Mouse (Mus musculus) cerebellum, adult 9-10 months (tissue): ENCODE data around the gene Sigmar1.
"Not testable (repeated sequence)": the region's sequence is repeated elsewhere in the genome, so short reads cannot be mapped to it uniquely, and the experiment has no call there.

Source experiments
- DNase-seq: peaks from one replicate; pipeline ENCODE4 v3.0.0; 2022

Sigmar1 gene

DNA sequence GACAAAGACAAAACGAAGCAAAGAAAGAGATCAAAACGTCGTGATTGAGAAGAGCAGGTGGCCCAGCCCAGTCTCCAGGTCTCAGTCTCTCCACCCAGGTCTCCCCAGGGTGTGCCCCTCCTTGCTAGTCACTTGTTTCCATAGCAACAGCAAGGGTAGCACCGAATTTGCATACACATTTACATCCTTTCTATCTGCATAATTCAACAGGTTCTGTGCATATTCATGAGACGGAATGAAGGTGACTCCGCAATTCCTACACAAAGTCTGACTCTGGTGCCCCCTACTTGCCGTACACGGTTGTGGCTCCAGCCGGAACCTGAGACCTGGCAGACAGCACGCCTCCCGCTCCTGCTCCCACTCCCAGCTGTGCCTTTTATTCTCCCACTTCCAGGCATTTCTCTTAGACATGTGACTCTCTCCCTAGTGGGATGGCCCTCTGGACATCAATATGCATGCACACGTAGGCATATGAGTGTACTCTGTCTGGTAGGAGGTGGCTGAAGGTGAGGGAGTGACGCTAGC, 48.9 kb downstream of the Sigmar1 start:
- peak; percentile 86 for DNase-seq

DNA sequence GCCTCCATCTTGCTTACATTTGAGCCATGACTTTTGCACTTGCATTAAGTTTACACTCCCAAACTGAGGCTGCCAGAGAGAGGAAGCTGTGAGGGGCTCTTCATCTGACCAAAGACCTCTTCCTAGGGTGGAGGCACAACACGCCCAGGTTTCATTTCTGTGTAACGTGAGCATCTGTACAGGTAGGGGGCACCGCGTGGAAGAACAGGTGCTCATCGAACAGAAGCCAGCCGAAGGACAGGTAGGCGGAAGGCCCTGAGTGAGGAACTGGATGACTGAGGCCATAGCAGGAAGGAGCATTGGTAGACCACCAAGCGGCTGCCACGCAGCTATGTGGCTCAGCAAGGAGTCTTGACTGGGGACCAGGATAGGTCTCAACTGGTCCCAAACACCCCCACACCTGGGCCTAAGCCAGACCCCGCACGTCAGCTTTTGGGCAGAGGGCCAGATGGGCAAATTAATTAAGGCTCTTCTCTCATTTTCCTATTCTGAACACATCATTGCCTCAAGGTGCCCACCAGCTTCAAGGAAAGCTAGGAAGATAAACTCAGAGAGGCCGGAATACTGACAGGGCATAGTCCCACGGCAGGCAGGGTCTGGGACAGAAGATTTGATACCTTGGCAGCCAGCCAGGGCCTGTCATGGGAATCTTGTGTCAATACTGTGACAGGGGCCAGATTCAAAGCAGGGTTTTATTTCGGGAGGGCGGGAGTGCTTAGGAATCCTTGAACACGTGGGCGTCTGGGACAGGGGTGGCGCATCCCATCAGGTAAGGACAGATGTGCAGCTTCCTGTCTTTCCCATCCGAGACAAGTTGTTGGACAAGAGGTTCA, 49.8 kb downstream of the Sigmar1 start:
- no peak for DNase-seq

DNA sequence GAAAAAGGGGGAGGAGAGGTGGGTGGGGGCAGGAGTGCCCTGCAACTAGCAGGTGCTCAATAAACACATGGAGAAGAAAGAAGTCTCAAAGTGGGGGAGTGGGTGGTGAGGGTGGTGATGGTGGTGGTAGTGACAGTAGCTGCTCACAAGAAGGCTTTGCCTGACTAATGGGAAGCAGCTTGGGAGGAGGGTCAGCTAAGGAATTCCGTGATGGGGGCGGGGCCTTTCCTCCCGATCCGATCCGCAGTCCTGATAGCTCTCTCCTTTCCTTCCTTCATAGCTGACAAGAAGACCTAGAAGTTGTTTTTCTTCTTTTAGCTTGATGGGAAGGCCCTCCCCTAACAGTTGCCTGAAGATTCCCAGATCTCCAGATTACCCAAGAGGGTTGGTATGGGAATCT, 51.3 kb downstream of the Sigmar1 start:
- DNase-seq: no peak

DNA sequence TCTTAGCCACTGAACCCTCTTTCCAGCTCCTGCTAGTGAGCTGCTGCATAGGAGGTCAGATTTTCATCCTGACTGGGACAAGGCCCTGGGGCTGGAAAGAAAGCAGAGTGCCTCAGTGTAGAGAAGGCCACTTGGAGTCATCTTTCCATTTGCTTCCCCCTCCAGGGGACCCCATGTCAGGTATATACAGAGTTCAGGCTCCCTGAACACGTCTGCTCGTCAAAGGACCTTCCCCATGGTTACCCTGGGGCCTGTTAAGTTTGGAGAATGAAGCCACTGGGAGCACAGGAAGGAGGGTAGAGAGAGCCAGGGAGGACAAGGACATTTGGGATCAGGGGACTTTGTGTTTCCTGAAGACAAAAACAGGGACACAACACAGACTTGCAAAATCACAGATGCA, 53.7 kb downstream of the Sigmar1 start:
- not testable (repeated sequence) for DNase-seq

DNA sequence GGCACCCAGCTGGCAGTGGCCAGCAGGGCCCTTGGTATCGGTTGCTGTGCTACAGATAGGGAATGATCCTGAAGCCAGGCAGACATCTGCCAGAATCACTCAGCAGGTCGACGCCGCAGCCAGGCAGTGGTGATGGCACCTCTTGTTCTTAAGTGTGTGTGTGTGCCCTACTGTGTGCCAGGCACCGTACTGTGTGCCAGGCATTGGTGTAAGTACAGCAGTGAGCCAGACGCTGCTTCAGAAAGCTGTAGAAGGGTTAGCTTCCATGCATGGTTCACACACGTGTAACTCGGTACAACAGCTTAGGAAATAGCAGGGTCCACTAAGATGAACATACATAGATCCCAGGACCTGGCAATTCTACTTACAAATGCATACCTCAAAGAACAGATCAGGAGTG, 55.7 kb downstream of the Sigmar1 start:
- DNase-seq: not testable (repeated sequence)

DNA sequence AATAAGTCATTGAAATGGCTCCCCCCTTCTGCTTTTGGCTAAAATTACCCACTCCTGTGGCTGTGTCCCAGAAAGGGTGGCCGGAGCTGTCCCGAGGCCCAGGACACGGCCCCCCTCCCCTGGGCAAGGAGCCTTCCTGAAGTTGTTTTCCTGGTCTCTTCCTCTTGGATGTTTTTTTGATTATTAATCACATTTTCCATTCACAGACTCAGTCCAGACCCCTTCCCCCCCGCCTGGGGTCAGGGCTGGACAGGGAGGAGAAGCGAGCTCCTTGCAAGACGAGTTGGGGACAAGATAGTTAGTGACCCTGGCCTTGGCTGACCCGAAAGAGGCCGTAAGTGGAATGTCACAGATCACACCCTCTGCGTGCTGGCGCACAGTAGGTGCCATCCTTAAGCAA, 56.2 kb downstream of the Sigmar1 start, which contains the start of gene Il11ra1:
Gene Il11ra1 (plus strand): TSS at position 207 of the 400 bp plus-strand sequence.
- not testable (repeated sequence) for DNase-seq

DNA sequence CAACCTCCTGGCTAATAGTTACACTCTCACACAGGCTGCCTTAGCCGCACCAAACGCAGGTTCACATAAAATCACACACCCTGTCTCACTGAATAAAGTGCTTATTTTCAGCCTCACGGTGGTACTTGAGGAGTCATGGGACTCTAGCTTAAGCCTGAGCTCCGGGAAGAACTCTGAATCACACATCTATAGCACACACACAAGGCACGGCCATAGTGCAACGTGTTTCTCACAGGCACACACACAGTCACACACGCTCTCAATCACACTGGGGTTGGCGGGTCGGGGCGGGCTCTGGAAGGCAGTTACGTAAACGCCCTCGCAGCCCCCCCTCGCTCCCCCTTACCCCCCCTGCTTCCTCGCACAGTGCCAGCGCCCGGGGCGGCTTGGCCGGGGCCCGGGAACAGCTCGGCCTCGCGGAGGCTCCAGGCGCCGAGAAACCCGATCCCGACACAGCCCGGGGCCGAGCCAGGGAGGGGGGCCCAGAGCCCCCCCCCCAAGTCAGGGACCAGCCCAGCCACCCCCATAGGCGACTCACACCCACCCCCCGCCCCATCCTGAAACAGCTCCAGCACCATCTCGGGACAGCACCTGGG, 57.4 kb downstream of the Sigmar1 start:
- peak; percentile 74 for DNase-seq

DNA sequence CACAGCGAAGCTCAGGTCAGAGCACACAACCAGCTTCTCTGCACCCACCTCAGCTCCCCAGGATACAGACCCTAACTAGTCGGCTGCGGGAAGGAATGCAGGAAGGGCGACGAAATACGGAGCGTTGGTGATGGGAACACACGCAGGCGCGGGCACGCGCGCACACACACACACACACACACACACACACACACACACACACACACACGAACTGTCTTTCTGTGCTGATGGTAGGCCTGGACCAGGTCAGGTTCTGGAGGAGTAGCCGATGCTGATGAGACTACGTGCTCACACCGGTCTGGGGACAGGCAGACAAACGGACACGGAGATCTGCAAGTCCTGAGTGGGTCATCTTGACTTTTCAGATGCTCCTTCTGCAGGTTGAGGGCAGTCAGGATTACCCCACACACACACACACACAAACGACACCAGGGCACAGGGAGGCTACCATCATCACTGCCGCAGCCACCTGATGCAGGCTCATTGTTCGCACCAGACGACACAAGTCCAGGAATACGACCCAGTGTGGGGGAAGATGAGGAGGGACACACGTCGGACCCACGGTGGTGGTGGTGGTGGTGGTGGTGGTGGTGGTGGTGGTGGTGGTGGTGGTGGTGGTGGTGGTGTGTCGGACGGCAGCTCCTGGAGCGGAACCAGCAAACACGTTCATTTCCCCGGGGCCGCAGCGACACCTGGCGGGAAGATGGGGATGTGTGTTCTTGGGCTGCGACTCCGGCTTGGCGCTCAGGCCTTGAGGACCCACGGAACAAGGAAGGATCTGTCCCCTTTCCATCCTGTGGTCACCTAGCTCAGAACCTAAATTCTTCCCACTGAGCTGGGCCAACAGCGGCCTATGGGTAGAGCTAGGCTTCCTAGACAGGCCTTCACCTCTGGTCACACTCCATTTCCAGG, 58.8 kb downstream of the Sigmar1 start, which contains the start of gene Cntfr:
Gene Cntfr (minus strand): TSS at position 160 of the 912 bp plus-strand sequence.
- peak; percentile 90 for DNase-seq

DNA sequence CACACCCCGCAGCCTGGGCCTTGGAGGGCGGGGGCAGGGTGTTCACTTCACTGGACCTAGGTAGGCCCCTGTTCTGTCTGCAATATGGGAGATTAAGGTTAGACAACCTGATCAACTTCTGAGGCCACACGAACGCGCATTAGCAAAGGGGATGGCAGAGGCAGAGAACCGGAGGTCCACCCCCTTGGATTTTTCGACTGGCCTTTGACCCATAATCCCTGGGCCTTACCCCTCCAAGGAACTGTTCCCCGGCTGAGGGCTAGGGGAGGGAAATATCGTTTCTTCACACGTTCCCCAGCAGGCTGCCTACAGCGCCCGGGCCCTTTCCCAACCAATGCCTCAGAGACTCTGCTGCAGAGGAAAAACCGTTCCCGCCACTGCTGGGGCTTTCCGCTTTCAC, 59.5 kb downstream of the Sigmar1 start:
- not testable (repeated sequence) for DNase-seq

DNA sequence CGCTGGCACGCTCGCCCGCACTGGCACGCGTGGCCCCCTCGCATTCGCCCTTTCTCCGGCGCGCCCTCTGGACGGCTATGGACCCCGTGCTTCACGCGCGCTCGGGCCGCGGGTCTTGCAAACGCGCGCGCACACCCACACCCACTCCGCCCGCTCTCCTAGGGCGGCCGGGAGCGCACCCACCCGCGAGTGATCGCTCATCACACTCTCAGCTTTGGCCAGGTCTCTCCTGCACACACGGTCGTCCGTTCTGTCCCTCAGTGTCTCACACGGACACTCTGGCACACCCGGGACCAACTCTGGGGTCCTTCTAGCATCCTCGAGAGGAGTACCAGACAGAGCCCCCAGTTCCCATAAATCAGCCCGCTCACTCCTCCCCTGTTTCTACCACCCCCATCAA, 60.2 kb downstream of the Sigmar1 start:
- DNase-seq: not testable (repeated sequence)

DNA sequence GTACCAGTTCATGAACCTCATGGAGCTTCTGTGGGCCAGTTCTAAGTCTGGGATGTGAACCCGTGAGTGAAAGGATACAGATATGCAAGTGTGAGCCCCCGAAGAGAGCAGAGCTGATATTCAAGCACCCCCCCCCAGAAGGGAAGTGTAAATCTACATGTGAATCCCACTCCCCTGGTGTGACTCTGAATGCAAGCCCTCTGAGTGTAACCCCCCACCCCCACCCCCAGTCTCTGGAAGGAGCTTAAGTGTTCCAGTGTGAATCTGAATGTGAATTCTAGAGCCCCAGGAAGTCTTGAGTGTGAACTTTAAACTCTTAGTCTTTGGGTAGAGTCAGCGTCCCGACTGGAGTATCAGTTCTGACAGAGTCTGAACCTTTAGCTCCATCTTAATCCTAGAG, 62.4 kb downstream of the Sigmar1 start:
- DNase-seq: not testable (repeated sequence)

DNA sequence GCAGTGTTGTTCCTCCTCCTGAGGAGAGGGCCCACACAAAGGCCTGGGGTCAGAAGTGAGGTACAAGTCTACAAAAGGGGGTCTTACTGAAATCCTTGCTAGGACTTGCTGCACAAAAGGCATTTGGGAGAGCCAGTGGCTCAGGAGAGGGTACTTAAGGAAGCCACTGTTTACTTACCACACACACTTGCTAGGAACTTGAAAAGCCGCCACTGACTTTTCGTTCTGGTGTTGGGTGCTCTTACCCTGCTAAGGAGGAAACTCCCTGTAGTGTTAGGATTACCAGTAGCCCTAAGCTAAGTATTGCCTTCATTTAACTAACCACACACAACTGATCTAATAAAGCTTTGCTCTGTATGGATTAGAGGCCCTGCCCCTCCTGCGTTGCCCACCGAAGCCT, 65.9 kb downstream of the Sigmar1 start:
- DNase-seq: not testable (repeated sequence)

DNA sequence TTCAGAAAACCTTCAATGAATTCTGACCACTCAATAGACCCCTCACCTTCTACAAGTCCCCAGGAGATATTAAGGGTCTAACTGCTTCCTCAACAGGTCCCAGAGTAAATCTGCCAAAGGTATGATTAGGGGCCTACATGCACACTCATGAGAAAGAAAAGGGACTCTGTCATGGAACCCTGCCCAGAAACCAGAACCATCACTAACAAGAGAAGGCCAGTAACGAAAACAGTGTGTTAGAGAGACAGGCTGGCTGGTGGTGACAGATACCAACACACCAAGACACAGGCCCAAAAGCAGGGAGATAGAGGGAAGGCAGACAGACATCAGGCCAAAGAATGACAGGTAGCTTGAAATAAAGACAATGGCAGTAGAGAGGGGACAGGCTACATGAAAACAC, 67.4 kb downstream of the Sigmar1 start:
- not testable (repeated sequence) for DNase-seq
